Comparison of ENCODE assay signal across 19 mouse cellular contexts in the genomic region with DNA sequence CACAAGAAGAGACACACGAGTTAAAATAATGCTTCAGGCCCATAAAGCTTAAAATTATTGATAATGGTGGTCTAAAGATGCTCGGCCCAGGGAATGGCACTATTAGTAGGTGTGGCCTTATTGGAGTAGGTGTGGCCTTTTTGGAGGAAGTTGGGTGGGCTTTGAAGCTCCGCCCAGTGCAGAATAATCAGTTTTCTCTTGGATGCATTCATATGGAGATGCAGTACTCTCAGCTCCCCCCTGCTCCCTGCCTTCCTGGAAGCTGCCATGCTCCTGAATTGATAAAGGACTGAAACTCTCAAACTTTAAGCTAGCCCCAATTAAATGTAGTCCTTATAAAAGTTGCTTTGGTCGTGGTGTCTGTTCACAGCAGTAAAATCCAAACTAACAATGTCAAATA. TPM values are rescaled to one million over a fixed set of nuclear protein-coding genes. Genes with fewer than 3 reads are reported as not detected.
A peak's percentile ranks its signal among the peaks of the same experiment; 100 is the strongest.
DNase-seq lines count a peak whose midpoint lies in the region; TF ChIP-seq lines count a peak whose summit lies in the region.
"Had no signal": no experiment of that assay in that cellular context is flagged by ENCODE, and none has a peak within 500 bp of the region (broad histone marks: within the 10 kb centered on the region; RNA-seq: fewer than 3 reads in every experiment).

No protein-coding gene starts in this region.

- H3K9me3 ChIP-seq in E14TG2a.4 (ENCODE audit: low read length): peaks cover 5% of the 10 kb centered on the region; the same call in 1 of the 2 replicates
- no peaks in the 10 kb centered on the region; the same call in 1 of the 2 replicates for H3K9me3 ChIP-seq in ES-Bruce4 (replicated peaks; ENCODE audit: control insufficient read depth, insufficient read depth, low read length, poor library complexity, severe bottlenecking)
- H3K9me3 ChIP-seq in ES-E14 (ENCODE audit: control insufficient read depth, insufficient read depth, low read depth, low read length): no peaks in the 10 kb centered on the region
- H3K9me3 ChIP-seq: forebrain, embryonic 13.5 days; forebrain, embryonic 15.5 days had no signal

- H3K27ac ChIP-seq in ES-Bruce4 (ENCODE audit: insufficient read depth, low read length): peak overlapping the region; percentile 83
- no peak overlapping the region; the same call in 1 of the 2 replicates for H3K27ac ChIP-seq in ES-E14 (ENCODE audit: insufficient read depth, low read depth, low read length, poor library complexity, severe bottlenecking)
- H3K27ac ChIP-seq: forebrain, embryonic 13.5 days; forebrain, embryonic 15.5 days had no signal

- H3K27me3 ChIP-seq in E14TG2a.4 (ENCODE audit: insufficient read depth, low read length) (no peaks in the 10 kb centered on the region), ES-Bruce4 (ENCODE audit: control insufficient read depth, insufficient read depth, low read length, poor library complexity, severe bottlenecking) (no peaks in the 10 kb centered on the region)
- H3K27me3 ChIP-seq: forebrain, embryonic 13.5 days; forebrain, embryonic 15.5 days had no signal

- H3K4me1 ChIP-seq in E14TG2a.4 (replicated peaks; ENCODE audit: low read depth, low read length): peaks cover 22% of the 10 kb centered on the region
- H3K4me1 ChIP-seq in ES-Bruce4 (ENCODE audit: control insufficient read depth, insufficient read depth, low read length): no peaks in the 10 kb centered on the region
- H3K4me1 ChIP-seq in ES-E14 (ENCODE audit: control insufficient read depth in 2 of 2, insufficient read depth in 2 of 2, low read length in 2 of 2, poor library complexity in 1 of 2): 0 out of 4 replicates have a peak, but pooled peaks cover 0 to 2% of the 10 kb centered on the region in 2 experiments

- intact Hi-C loops in left cerebral cortex, postnatal 10 days (cut with DNase I): no loop called here

- H3K4me3 ChIP-seq in E14TG2a.4 (replicated peaks; ENCODE audit: low read length) (peak overlapping the region; percentile 23), ES-Bruce4 (ENCODE audit: low read depth, low read length) (no peak overlapping the region), ES-E14 (ENCODE audit: insufficient read depth in 1 of 2, low read depth in 1 of 2, low read length in 2 of 2, poor library complexity in 1 of 2, severe bottlenecking in 1 of 2) (peak overlapping the region in 1 of 2 experiments; percentile 26; a peak in 2 of 4 replicates)
- H3K4me3 ChIP-seq: forebrain, embryonic 13.5 days; forebrain, embryonic 15.5 days had no signal

- H3K9ac ChIP-seq in ES-Bruce4 (ENCODE audit: low read depth, poor library complexity, severe bottlenecking) (peak overlapping the region; percentile 52; the same call in 1 of the 2 replicates), ES-E14 (ENCODE audit: insufficient read depth, low read depth, low read length, poor library complexity, severe bottlenecking) (no peak overlapping the region)
- H3K9ac ChIP-seq: forebrain, embryonic 13.5 days; forebrain, embryonic 15.5 days; forebrain, postnatal 0 days had no signal

- H3K36me3 ChIP-seq in E14TG2a.4 (ENCODE audit: insufficient read depth, low read length) (peaks cover 7% of the 10 kb centered on the region; the same call in 1 of the 2 replicates), ES-Bruce4 (ENCODE audit: control insufficient read depth, insufficient read depth, low read length, poor library complexity, severe bottlenecking) (no peaks in the 10 kb centered on the region), ES-E14 (ENCODE audit: control insufficient read depth, insufficient read depth, low read length, poor library complexity, severe bottlenecking) (no peaks in the 10 kb centered on the region)

- in situ Hi-C loops in ES-E14 (cut with MboI; ENCODE audit: low sequenced_read_pairs in 2 of 2, unreplicated experiment in 2 of 2): no loop called here

- no peak for TF ChIP-seq EP300 in ES-Bruce4 (IDR thresholded peaks at IDR 0.05; ENCODE audit: insufficient read depth, low read depth, low read length)

- DNase-seq in ES-E14 (ENCODE audit: low read depth, low spot score): peak; percentile 62
- DNase-seq in ZHBTc4 (ENCODE audit: low read depth, low spot score): peak; percentile 77
- DNase-seq in left cerebral cortex, adult 9 months (ENCODE audit: low spot score in 2 of 2): no peak
- no peak for DNase-seq in left cerebral cortex, postnatal 10 days (ENCODE audit: extremely low spot score in 1 of 2, low spot score in 2 of 2)
- DNase-seq in embryo, embryonic 11 days: no peak
- DNase-seq: adrenal gland, adult 2 months; adrenal gland, postnatal 10 days; adrenal gland, postnatal 25 days; cerebellum, adult 11 months; cerebellum, adult 18-20 months; cerebellum, adult 8-10 months; cerebellum, adult 9-11 months; cerebellum, postnatal 14 days; cerebellum, postnatal 36 days; forebrain, postnatal 0 days had no signal

- no peak for TF ChIP-seq CTCF in E14TG2a.4 (conservative IDR thresholded peaks at IDR 0.05; ENCODE audit: low read length)
- no peak for TF ChIP-seq CTCF in ES-Bruce4 (IDR thresholded peaks at IDR 0.05; ENCODE audit: low read depth, low read length)

- TF ChIP-seq POLR2A in ES-Bruce4 (IDR thresholded peaks at IDR 0.05; ENCODE audit: insufficient read depth, low read length): no peak

TF ChIP-seq in ES-E14, 5 proteins besides CTCF, POLR2A, EP300 and RAD21:
- TF ChIP-seq ZC3H11A (IDR thresholded peaks at IDR 0.05; ENCODE audit: borderline replicate concordance, low read depth, low read length): no peak
- TF ChIP-seq HCFC1 (IDR thresholded peaks at IDR 0.05; ENCODE audit: borderline replicate concordance, insufficient read depth, low read length): no peak
- TF ChIP-seq ZNF384 (IDR thresholded peaks at IDR 0.05; ENCODE audit: low read depth, low read length): no peak
- no peak for TF ChIP-seq MAFK (IDR thresholded peaks at IDR 0.05; ENCODE audit: insufficient read depth, low read depth, low read length)
- no peak for TF ChIP-seq CHD2 (IDR thresholded peaks at IDR 0.05; ENCODE audit: low read depth, low read length)

RNA-seq across cellular contexts. Expression of a gene that starts 3.1 kb away (rescaled TPM):
- polyA plus RNA-seq in ES-Bruce4 (2011; ENCODE audit: insufficient read depth, insufficient read length, low read depth, missing spikeins): 32.7 and 38.1 TPM in 2 replicates
- 25.4 and 28.3 TPM in 2 replicates for total RNA-seq in ES-E14 (2012; rRNA removed)
- 10 to 100 TPM; 25.0 to 31.2 TPM for total RNA-seq in left cerebral cortex, postnatal 10 days (2021)

RNA-seq across cellular contexts. Expression of a gene that starts 3.2 kb away (rescaled TPM):
- 12.6 and 13.1 TPM in 2 replicates for polyA plus RNA-seq in ES-Bruce4 (2011; ENCODE audit: insufficient read depth, insufficient read length, low read depth, missing spikeins)
- 5.0 and 9.3 TPM in 2 replicates for total RNA-seq in ES-E14 (2012; rRNA removed)
- total RNA-seq in left cerebral cortex, postnatal 10 days (2021): 10 to 100 TPM; 16.7 to 17.9 TPM

RNA-seq across cellular contexts. Expression of a gene that starts 36.3 kb away (rescaled TPM):
- polyA plus RNA-seq in ES-Bruce4 (2011; ENCODE audit: insufficient read depth, insufficient read length, low read depth, missing spikeins): 79.5 and 95.5 TPM in 2 replicates
- 26.7 and 34.2 TPM in 2 replicates for total RNA-seq in ES-E14 (2012; rRNA removed)
- 10 to 100 TPM; 40.9 to 43.3 TPM for total RNA-seq in left cerebral cortex, postnatal 10 days (2021)

Comparison
In these comparisons a context has a peak if more than half of its experiments do, and no peak if none do; other contexts are left out.
1. DNase-seq: peak in ES-E14 (single experiment) and ZHBTc4 (single experiment); none in left cerebral cortex, adult 9 months (0 of 2), left cerebral cortex, postnatal 10 days (0 of 2) and embryo, embryonic 11 days (single experiment).